ENCODE assay signal across 8 mouse cellular contexts in the genomic region with DNA sequence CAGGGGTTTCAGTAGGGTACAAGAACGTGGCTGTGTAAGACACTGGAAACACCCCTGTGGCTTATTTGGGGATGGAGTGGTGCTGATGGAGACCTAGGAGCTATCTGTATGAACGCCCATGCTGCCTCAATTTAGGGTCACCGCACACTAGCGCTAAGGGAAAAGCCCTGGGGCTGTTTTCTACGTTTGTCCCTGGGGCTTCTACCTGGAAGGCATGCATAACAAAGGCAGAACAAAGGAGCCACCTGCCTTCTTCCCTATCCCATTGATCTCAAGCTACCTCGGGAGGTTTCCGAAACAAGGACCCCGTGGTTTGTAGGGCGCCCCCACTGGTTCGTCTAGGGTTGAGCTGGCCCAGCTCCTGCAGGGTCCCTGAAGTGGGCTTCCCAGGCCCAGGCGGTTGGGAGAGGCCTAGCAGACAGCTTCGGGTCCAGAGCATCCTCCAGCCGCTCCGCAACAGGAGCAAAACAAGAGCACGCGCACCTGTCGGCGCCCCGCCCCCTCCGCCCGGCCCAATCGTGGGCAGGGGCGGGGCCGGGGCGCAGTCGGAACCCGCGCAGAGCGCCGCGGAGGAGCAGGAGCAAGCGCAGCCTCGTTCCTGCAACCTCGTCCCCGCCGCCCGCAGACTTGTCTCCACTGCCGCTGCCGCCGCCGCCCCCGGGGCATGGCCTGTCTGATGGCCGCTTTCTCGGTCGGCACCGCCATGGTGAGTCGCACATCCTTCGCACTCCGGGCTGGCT. TPM values are rescaled to one million over a fixed set of nuclear protein-coding genes. Genes with fewer than 3 reads are reported as not detected.
DNase-seq lines count a peak whose midpoint lies in the region; ATAC-seq and TF ChIP-seq lines count a peak whose summit lies in the region.

A gene (plus strand): TSS at position 525 of the 740 bp plus-strand sequence.

- TF ChIP-seq EP300 in heart, postnatal 0 days (IDR thresholded peaks at IDR 0.05; ENCODE audit: low read depth): no peak

- peak; percentile 68 for DNase-seq in adrenal gland, postnatal 10 days
- peak; percentile 82 for DNase-seq in embryonic facial prominence, embryonic 10.5 days (ENCODE audit: low spot score)
- DNase-seq in heart, postnatal 0 days (ENCODE audit: low spot score): peak; percentile 22
- peak; percentile 44 to 64 for DNase-seq in layer of hippocampus, adult 8-10 months (ENCODE audit: low spot score in 2 of 2)
- DNase-seq in lung, embryonic 14.5 days: peak; percentile 67
- peak; percentile 90 for DNase-seq in thymus, postnatal 0 days (ENCODE audit: low spot score)

- no peaks in the 10 kb centered on the region for H3K36me3 ChIP-seq in embryonic facial prominence, embryonic 10.5 days (replicated peaks)
- no peaks in the 10 kb centered on the region for H3K36me3 ChIP-seq in heart, postnatal 0 days (replicated peaks; ENCODE audit: control insufficient read depth, insufficient read depth, low read length)
- no peaks in the 10 kb centered on the region for H3K36me3 ChIP-seq in lung, embryonic 14.5 days (ENCODE audit: insufficient read depth)
- no peaks in the 10 kb centered on the region for H3K36me3 ChIP-seq in neural tube, embryonic 15.5 days

- H3K27ac ChIP-seq in embryonic facial prominence, embryonic 10.5 days (replicated peaks): peak within 1 kb of the TSS; percentile 72
- H3K27ac ChIP-seq in heart, postnatal 0 days (ENCODE audit: low read depth): peak within 1 kb of the TSS; percentile 77
- peak within 1 kb of the TSS; percentile 27; the same call in 1 of the 2 replicates for H3K27ac ChIP-seq in lung, embryonic 14.5 days (ENCODE audit: low read depth)
- peak within 1 kb of the TSS; percentile 86 for H3K27ac ChIP-seq in neural tube, embryonic 15.5 days (replicated peaks)

- peak; percentile 54 for ATAC-seq in CD4-positive, CD25-positive, alpha-beta regulatory T cell, adult 4 months
- ATAC-seq in heart, postnatal 0 days (ENCODE audit: insufficient read depth, low read depth): peak; percentile 66
- peak; percentile 64; the same call in 1 of the 2 replicates for ATAC-seq in lung, embryonic 14.5 days (ENCODE audit: insufficient read depth)
- peak; percentile 88 for ATAC-seq in neural tube, embryonic 15.5 days (ENCODE audit: low FRiP score)

- 1% methylated on average over 49 of the region's 49 CpGs for WGBS in embryonic facial prominence, embryonic 10.5 days
- 7% methylated on average over 38 of the region's 49 CpGs for WGBS in heart, postnatal 0 days
- 2% methylated on average over 49 of the region's 49 CpGs for WGBS in lung, embryonic 14.5 days
- 1% methylated on average over 49 of the region's 49 CpGs for WGBS in neural tube, embryonic 15.5 days

- H3K4me1 ChIP-seq in embryonic facial prominence, embryonic 10.5 days: peaks cover 47% of the 10 kb centered on the region
- peaks cover 22% of the 10 kb centered on the region for H3K4me1 ChIP-seq in heart, postnatal 0 days (ENCODE audit: control insufficient read depth, insufficient read depth)
- 0 out of 2 replicates have a peak, but pooled peaks cover 4% of the 10 kb centered on the region for H3K4me1 ChIP-seq in lung, embryonic 14.5 days (ENCODE audit: insufficient read depth)
- peaks cover 42% of the 10 kb centered on the region for H3K4me1 ChIP-seq in neural tube, embryonic 15.5 days

- peaks cover 15% of the 10 kb centered on the region for H3K9me3 ChIP-seq in embryonic facial prominence, embryonic 10.5 days
- H3K9me3 ChIP-seq in heart, postnatal 0 days (replicated peaks; ENCODE audit: control insufficient read depth, low read length): peaks cover 7% of the 10 kb centered on the region
- peaks cover 9% of the 10 kb centered on the region; the same call in 1 of the 2 replicates for H3K9me3 ChIP-seq in lung, embryonic 14.5 days (ENCODE audit: low read depth, low read length)
- H3K9me3 ChIP-seq in neural tube, embryonic 15.5 days (replicated peaks): 0 out of 2 replicates have a peak, but pooled peaks cover 11% of the 10 kb centered on the region

- peak; percentile 12; the same call in 1 of the 2 replicates for TF ChIP-seq CTCF in heart, postnatal 0 days (IDR thresholded peaks at IDR 0.05; ENCODE audit: low read depth)
- peak; percentile 24; the same call in 1 of the 2 replicates for TF ChIP-seq CTCF in lung, embryonic 14.5 days (IDR thresholded peaks at IDR 0.05; ENCODE audit: low read depth)

- H3K4me2 ChIP-seq in heart, postnatal 0 days (ENCODE audit: low read depth, low read length): peak within 1 kb of the TSS; percentile 84
- H3K4me2 ChIP-seq in lung, embryonic 14.5 days: peak within 1 kb of the TSS; percentile 80
- peak within 1 kb of the TSS; percentile 91 for H3K4me2 ChIP-seq in neural tube, embryonic 15.5 days

- peaks cover 64% of the 10 kb centered on the region for H3K27me3 ChIP-seq in embryonic facial prominence, embryonic 10.5 days (replicated peaks; ENCODE audit: low read depth, poor library complexity, severe bottlenecking)
- no peaks in the 10 kb centered on the region for H3K27me3 ChIP-seq in heart, postnatal 0 days (ENCODE audit: control insufficient read depth, insufficient read depth, low read length)
- H3K27me3 ChIP-seq in lung, embryonic 14.5 days (ENCODE audit: insufficient read depth, low read length): peaks cover 38% of the 10 kb centered on the region
- no peaks in the 10 kb centered on the region for H3K27me3 ChIP-seq in neural tube, embryonic 15.5 days (replicated peaks)

- peak within 1 kb of the TSS; percentile 66 for H3K4me3 ChIP-seq in embryonic facial prominence, embryonic 10.5 days
- peak within 1 kb of the TSS; percentile 54 for H3K4me3 ChIP-seq in heart, postnatal 0 days (ENCODE audit: low read depth, low read length)
- H3K4me3 ChIP-seq in lung, embryonic 14.5 days (ENCODE audit: low read depth, low read length): peak within 1 kb of the TSS; percentile 47
- peak within 1 kb of the TSS; percentile 78 for H3K4me3 ChIP-seq in neural tube, embryonic 15.5 days (replicated peaks)

- peak within 1 kb of the TSS; percentile 51; the same call in 1 of the 2 replicates for H3K9ac ChIP-seq in heart, postnatal 0 days (replicated peaks; ENCODE audit: low read depth, low read length)
- peak within 1 kb of the TSS; percentile 27 for H3K9ac ChIP-seq in lung, embryonic 14.5 days
- H3K9ac ChIP-seq in neural tube, embryonic 15.5 days (replicated peaks): peak within 1 kb of the TSS; percentile 76

RNA-seq across cellular contexts. Expression of the gene that starts here (rescaled TPM):
- 100 to 1,000 TPM; 169 to 178 TPM for polyA plus RNA-seq in CD4-positive, CD25-positive, alpha-beta regulatory T cell, adult 4 months (2017; shearing (Covaris generic))
- 10 to 100 TPM; 12.9 to 14.2 TPM for total RNA-seq in adrenal gland, postnatal 10 days (2021)
- polyA plus RNA-seq in embryonic facial prominence, embryonic 10.5 days (2016; fragmentation: Nextera tagmentation; extraction: Ambion mirVana): 8.2 and 10.1 TPM in 2 replicates
- 11.3 and 13.5 TPM in 2 replicates for total RNA-seq in heart, postnatal 0 days (2014; rRNA removed; ENCODE audit: low replicate concordance)
- 9.6 and 10.1 TPM in 2 replicates for polyA plus RNA-seq in heart, postnatal 0 days (2015; fragmentation: Nextera tagmentation; extraction: Ambion mirVana)
- total RNA-seq in layer of hippocampus, adult 8-10 months (2022): 10 to 100 TPM; 75.8 to 84.4 (median 81.0) TPM
- 8.4 and 9.6 TPM in 2 replicates for polyA plus RNA-seq in lung, embryonic 14.5 days (2014; fragmentation: Nextera tagmentation; extraction: Ambion mirVana)
- 18.5 and 19.9 TPM in 2 replicates for polyA plus RNA-seq in neural tube, embryonic 15.5 days (2015; fragmentation: Nextera tagmentation; extraction: Ambion mirVana)
- 36.7 and 49.0 TPM in 2 replicates for polyA plus RNA-seq in thymus, postnatal 0 days (2015; fragmentation: Nextera tagmentation; extraction: Ambion mirVana)

Comparison
In these comparisons a context has a peak if more than half of its experiments do, and no peak if none do; other contexts are left out.
1. Peak in every context shown above with its lines: DNase-seq, ATAC-seq, H3K4me3 ChIP-seq and H3K27ac ChIP-seq.
2. DNase-seq: peak in every context shown above with its lines; median percentile 90 in thymus, postnatal 0 days; 82 in embryonic facial prominence, embryonic 10.5 days; 68 in adrenal gland, postnatal 10 days; 67 in lung, embryonic 14.5 days; 54 in layer of hippocampus, adult 8-10 months; 22 in heart, postnatal 0 days.
3. H3K27ac ChIP-seq: peak in every context shown above with its lines; median percentile 86 in neural tube, embryonic 15.5 days; 77 in heart, postnatal 0 days; 72 in embryonic facial prominence, embryonic 10.5 days; 27 in lung, embryonic 14.5 days.